Mouse (Mus musculus) adrenal gland, postnatal 4 days (tissue): Measurements from ENCODE around the gene Rin3. TPM values are rescaled to one million over a fixed set of nuclear protein-coding genes. Genes with fewer than 3 reads are reported as not detected.
A peak's percentile ranks its signal among the peaks of the same experiment; 100 is the strongest.
"Not testable (repeated sequence)": the region's sequence is repeated elsewhere in the genome, so short reads cannot be mapped to it uniquely, and the experiment has no call there.

Experiments used
- DNase-seq, 2 experiments: peaks; one replicate each; pipeline ENCODE4 v3.0.0; 2021 to 2022; ENCODE audit warnings: low spot score in 2 of 2, mixed read lengths in 2 of 2
- total RNA-seq, 2 experiments: library from RNA; stranded (reverse); gene quantifications; 2 replicates each; pipeline ENCODE4 v1.2.3; 2021

Rin3 gene
- total RNA-seq, 2 experiments from 2014 or later: 16.7 to 19.8 TPM

- not testable (repeated sequence) for DNase-seq
Observed at GRCm38 (mm10) chr12:102280290-102280689, 2.6 kb upstream of the Rin3 start.

- DNase-seq: no peak
Observed at GRCm38 (mm10) chr12:102280867-102281503, 1.9 kb upstream of the Rin3 start.

GRCm38 (mm10) chr12:102282126-102282525, 722 bp upstream of the Rin3 start:
- no peak for DNase-seq

- peak in 1 of 2 experiments; percentile 42 for DNase-seq
Observed at GRCm38 (mm10) chr12:102283483-102284266, 827 bp downstream of the Rin3 start.

GRCm38 (mm10) chr12:102284267-102284610, 1.4 kb downstream of the Rin3 start:
- DNase-seq: no peak

- DNase-seq: no peak
Observed at GRCm38 (mm10) chr12:102284618-102285159, 1.8 kb downstream of the Rin3 start.

- DNase-seq: no peak
Observed at GRCm38 (mm10) chr12:102285318-102285717, 2.5 kb downstream of the Rin3 start.

- DNase-seq: no peak
Observed at GRCm38 (mm10) chr12:102285779-102286178, 2.9 kb downstream of the Rin3 start.

GRCm38 (mm10) chr12:102286681-102287414, 4.0 kb downstream of the Rin3 start:
- peak; percentile 37 to 74 for DNase-seq

- no peak for DNase-seq
Observed at GRCm38 (mm10) chr12:102287904-102288602, 5.2 kb downstream of the Rin3 start.

- DNase-seq: no peak
Observed at GRCm38 (mm10) chr12:102288846-102289245, 6.0 kb downstream of the Rin3 start.

- DNase-seq: no peak
Observed at GRCm38 (mm10) chr12:102289568-102289967, 6.7 kb downstream of the Rin3 start.

GRCm38 (mm10) chr12:102290662-102291061, 7.8 kb downstream of the Rin3 start:
- DNase-seq: no peak

- no peak for DNase-seq
Observed at GRCm38 (mm10) chr12:102291686-102292085, 8.8 kb downstream of the Rin3 start.

GRCm38 (mm10) chr12:102292501-102293215, 9.8 kb downstream of the Rin3 start:
- DNase-seq: no peak

GRCm38 (mm10) chr12:102294634-102295033, 11.8 kb downstream of the Rin3 start:
- no peak for DNase-seq

GRCm38 (mm10) chr12:102295230-102295629, 12.4 kb downstream of the Rin3 start:
- no peak for DNase-seq

GRCm38 (mm10) chr12:102295662-102296061, 12.8 kb downstream of the Rin3 start:
- DNase-seq: no peak

GRCm38 (mm10) chr12:102296361-102296760, 13.5 kb downstream of the Rin3 start:
- no peak for DNase-seq

GRCm38 (mm10) chr12:102296967-102297366, 14.1 kb downstream of the Rin3 start:
- no peak for DNase-seq
